Mouse (Mus musculus) hindbrain, embryonic 12.5 days (tissue): ENCODE data around the gene Prph2. TPM values are rescaled to one million over a fixed set of nuclear protein-coding genes. Genes with fewer than 3 reads are reported as not detected.

ENCODE experiments used
- ATAC-seq: fragments of 200-750 bp; cut with Nextera tagmentation; 2 replicates; pipeline ENCODE4 v1.8.0; 2017; ENCODE audit warnings: moderate TSS enrichment; ENCODE audit not compliant: low FRiP score
- H3K27ac ChIP-seq: fragments of 300-500 bp; sonication (generic); 2 replicates; pipeline ENCODE4 v1.5.1; 2016; ENCODE audit warnings: mild to moderate bottlenecking
- H3K27me3 ChIP-seq: fragments of 300-500 bp; sonication (generic); 2 replicates; pipeline ENCODE4 v1.6.1; 2016; ENCODE audit warnings: mild to moderate bottlenecking
- H3K36me3 ChIP-seq: fragments of 300-500 bp; sonication (generic); 2 replicates; pipeline ENCODE4 v1.6.1; 2016; ENCODE audit warnings: mild to moderate bottlenecking
- H3K4me1 ChIP-seq: fragments of 300-500 bp; sonication (generic); 2 replicates; pipeline ENCODE4 v1.6.1; 2016
- H3K4me2 ChIP-seq: fragments of 300-500 bp; sonication (generic); replicated peaks from 2 replicates; pipeline ENCODE4 v1.6.1; 2016; ENCODE audit warnings: mild to moderate bottlenecking
- H3K4me3 ChIP-seq: fragments of 300-500 bp; sonication (generic); 2 replicates; pipeline ENCODE4 v1.5.1; 2016; ENCODE audit warnings: mild to moderate bottlenecking
- H3K9ac ChIP-seq: fragments of 300-500 bp; sonication (generic); 2 replicates; pipeline ENCODE4 v1.6.1; 2016; ENCODE audit warnings: mild to moderate bottlenecking, moderate library complexity
- H3K9me3 ChIP-seq: fragments of 300-500 bp; sonication (generic); replicated peaks from 2 replicates; pipeline ENCODE4 v1.6.1; 2016; ENCODE audit warnings: mild to moderate bottlenecking
- WGBS: fragments of 180-500 bp; shearing (Covaris S2); methylation state at CpG from one replicate; pipeline ENCODE4 v1.1.7; 2016; 5-methylcytosine and 5-hydroxymethylcytosine counted together
- polyA plus RNA-seq: library from polyadenylated mRNA; unstranded; fragments of >200 nt; fragmentation: Nextera tagmentation; extraction: Ambion mirVana; gene quantifications from 2 replicates; pipeline ENCODE4 v1.2.1, GENCODE M21; 2016

Prph2 gene
- polyA plus RNA-seq, 1 experiment from 2014 or later: not detected

DNA sequence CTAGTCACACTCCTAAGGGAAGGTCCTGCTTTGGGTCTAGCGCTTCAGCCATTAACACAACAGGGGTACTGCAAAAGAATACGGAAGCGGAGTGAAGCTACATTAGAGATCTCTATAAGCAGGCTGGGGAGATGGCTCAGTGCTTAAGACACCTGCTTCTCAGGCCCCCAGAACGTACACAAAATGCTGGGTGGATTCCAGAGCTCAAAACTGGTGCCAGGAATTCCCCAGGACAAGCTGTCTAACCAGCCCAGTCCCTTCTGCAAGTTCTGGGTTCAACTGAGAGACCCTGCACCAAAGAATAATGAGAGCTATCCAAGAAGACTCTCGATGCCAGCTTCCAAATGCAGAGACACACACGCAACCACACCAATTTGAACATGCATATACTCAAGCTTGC, 28.5 kb upstream of the Prph2 start:
- Histone ChIP-seq H3K27me3 (0 out of 2 replicates have a peak, but pooled peaks cover 3% of the 10 kb centered on the region), H3K27ac (no peak overlapping the region), H3K4me1 (peaks cover 10% of the 10 kb centered on the region; the same call in 1 of the 2 replicates), H3K4me2 (no peak overlapping the region), H3K4me3 (no peak overlapping the region), H3K36me3 (no peaks in the 10 kb centered on the region), H3K9me3 (no peaks in the 10 kb centered on the region), H3K9ac (no peak overlapping the region)
- WGBS: 82% methylated on average over 6 of the region's 6 CpGs
- ATAC-seq: no peak

DNA sequence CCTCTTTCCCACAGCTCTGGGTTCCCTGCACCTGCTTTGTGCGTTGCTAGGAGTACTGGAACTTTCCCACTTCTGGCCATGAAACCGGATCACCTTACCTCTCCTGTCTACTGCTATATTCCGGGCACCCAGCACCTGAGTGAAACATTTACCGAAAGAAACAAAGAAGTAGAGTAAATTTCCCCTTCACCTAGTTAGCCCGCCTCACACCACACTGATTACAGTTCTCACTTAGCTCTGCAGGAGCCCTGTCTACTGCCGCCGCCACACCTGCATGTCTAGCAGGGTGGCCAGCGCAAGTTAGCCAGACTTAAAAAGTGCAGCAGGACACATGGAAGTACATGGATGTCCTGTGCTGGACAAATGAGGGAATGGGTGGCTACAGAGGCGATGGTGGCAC, 27.2 kb upstream of the Prph2 start:
- whole genome bisulfite sequencing: 90% methylated on average over 9 of the region's 9 CpGs
- no peak for ATAC-seq
- H3K4me1 ChIP-seq: 0 out of 2 replicates have a peak, but pooled peaks cover 10% of the 10 kb centered on the region
- H3K27ac ChIP-seq: no peak overlapping the region
- no peak overlapping the region for H3K4me2 ChIP-seq
- H3K36me3 ChIP-seq: no peaks in the 10 kb centered on the region
- 0 out of 2 replicates have a peak, but pooled peaks cover 3% of the 10 kb centered on the region for H3K27me3 ChIP-seq
- no peak overlapping the region for H3K9ac ChIP-seq
- H3K4me3 ChIP-seq: no peak overlapping the region
- H3K9me3 ChIP-seq: no peaks in the 10 kb centered on the region

DNA sequence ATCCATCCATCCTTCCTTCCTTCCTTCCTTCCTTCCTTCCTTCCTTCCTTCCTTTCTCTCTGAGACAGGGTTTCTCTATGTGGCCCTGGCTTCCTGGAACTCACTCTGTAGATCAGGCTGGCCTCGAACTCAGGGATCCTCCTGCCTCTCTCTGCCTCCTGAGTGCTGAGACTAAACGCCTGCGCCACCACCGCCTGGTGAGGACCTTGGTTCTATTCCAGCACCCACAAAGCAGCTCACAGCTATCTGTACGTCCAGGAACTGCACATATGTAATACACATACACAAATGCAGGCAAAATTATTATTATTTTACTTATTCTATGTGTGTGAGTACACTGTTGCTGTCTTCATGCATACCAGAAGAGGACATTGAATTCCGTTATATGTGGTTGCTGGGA, 25.5 kb upstream of the Prph2 start:
- H3K27ac ChIP-seq: no peak overlapping the region
- H3K9me3 ChIP-seq: no peaks in the 10 kb centered on the region
- H3K36me3 ChIP-seq: no peaks in the 10 kb centered on the region
- H3K4me1 ChIP-seq: peaks cover 11% of the 10 kb centered on the region; the same call in 1 of the 2 replicates
- H3K4me2 ChIP-seq: no peak overlapping the region
- H3K4me3 ChIP-seq: no peak overlapping the region
- H3K27me3 ChIP-seq: 0 out of 2 replicates have a peak, but pooled peaks cover 3% of the 10 kb centered on the region
- no peak for ATAC-seq
- WGBS: 88% methylated on average over 6 of the region's 6 CpGs
- H3K9ac ChIP-seq: no peak overlapping the region

- Histone ChIP-seq H3K4me2 (no peak overlapping the region), H3K27me3 (0 out of 2 replicates have a peak, but pooled peaks cover 3% of the 10 kb centered on the region), H3K4me3 (no peak overlapping the region), H3K9ac (no peak overlapping the region), H3K27ac (no peak overlapping the region), H3K9me3 (no peaks in the 10 kb centered on the region), H3K4me1 (peaks cover 11% of the 10 kb centered on the region; the same call in 1 of the 2 replicates), H3K36me3 (no peaks in the 10 kb centered on the region)
- no peak for ATAC-seq
- 85% methylated on average over 11 of the region's 11 CpGs for WGBS
Measured at GRCm38 (mm10) chr17:46885218-46885909, 24.9 kb upstream of the Prph2 start.

- no peak overlapping the region for H3K9ac ChIP-seq
- 53% methylated on average over 17 of the region's 17 CpGs for WGBS
- H3K36me3 ChIP-seq: no peaks in the 10 kb centered on the region
- 0 out of 2 replicates have a peak, but pooled peaks cover 3% of the 10 kb centered on the region for H3K27me3 ChIP-seq
- no peak for ATAC-seq
- H3K4me2 ChIP-seq: no peak overlapping the region
- no peak overlapping the region for H3K4me3 ChIP-seq
- H3K4me1 ChIP-seq: peaks cover 11% of the 10 kb centered on the region; the same call in 1 of the 2 replicates
- no peaks in the 10 kb centered on the region for H3K9me3 ChIP-seq
- H3K27ac ChIP-seq: no peak overlapping the region
Measured at GRCm38 (mm10) chr17:46885910-46886643, 24.2 kb upstream of the Prph2 start.

DNA sequence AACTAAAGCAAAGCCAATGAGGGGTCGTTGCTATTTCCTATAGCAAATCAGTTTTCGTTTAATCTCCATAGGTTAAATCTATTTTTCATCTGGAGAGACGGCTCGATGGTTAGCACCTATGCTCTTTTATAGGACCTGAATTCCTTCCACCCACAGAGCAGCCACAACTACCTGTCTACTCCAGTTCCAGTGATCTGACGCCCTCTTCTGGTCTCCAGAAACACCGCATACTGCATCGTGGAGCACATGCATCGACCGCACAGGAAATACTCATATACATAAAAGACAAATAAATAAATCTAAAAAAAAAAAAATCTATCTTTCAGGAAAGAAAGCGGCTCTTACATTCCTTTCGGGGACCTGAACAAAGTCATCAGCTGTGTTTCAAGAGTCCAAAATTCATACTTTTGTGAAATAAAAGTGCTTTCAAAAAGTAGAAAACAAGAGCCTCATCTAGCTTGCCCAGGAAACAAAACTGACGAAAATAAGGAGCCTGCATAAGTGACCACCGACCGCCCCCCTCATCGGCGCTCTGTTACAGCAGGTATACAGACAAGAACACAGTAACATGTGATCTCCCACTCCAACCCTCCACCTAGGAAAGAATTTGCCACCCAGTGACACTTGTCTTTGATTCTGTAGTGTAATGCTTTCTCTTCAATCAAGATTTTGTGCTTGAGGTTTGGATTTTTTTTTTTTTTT, 21.6 kb upstream of the Prph2 start:
- Histone ChIP-seq H3K4me1 (peaks cover 36% of the 10 kb centered on the region), H3K4me3 (peak overlapping the region; percentile 94), H3K27me3 (no peaks in the 10 kb centered on the region), H3K4me2 (peak overlapping the region; percentile 87), H3K9ac (peak overlapping the region; percentile 78), H3K36me3 (peaks cover 4% of the 10 kb centered on the region; the same call in 1 of the 2 replicates), H3K27ac (peak overlapping the region; percentile 97), H3K9me3 (no peaks in the 10 kb centered on the region)
- WGBS: 36% methylated on average over 16 of the region's 16 CpGs
- no peak for ATAC-seq

DNA sequence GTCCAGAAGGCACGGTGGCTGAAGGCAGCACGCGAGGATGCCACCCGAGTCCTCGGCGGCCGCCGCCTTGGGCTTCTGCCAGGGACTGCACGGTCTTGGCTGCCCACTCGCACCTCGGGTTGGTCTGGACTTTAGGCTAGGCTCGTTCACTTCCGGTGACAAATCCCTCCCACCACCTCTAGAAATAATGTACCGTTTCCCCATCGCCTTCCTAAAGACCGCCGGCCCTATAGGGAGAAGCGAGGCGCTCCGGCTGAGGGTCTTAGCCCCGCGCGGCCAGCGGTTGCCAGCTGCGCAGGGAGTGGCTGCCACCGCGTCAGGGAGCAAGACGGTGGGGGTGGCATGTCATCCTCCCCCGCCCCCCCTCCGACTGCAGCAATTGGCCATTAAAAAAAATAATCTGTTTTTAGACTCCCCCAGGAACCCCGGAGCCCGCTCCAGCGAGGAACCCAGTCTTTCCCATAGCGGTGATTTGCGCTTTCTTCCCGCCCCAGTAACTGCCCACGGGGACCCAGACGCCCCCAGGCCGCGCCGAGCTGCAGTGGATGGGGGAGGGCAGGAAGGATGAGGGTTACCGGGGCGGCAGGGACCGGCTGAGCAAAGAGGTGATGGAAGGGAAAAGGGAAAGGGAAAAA, 20.7 kb upstream of the Prph2 start:
- Histone ChIP-seq H3K9me3 (no peaks in the 10 kb centered on the region), H3K27ac (peak overlapping the region; percentile 97), H3K4me2 (peak overlapping the region; percentile 87), H3K4me1 (peaks cover 39% of the 10 kb centered on the region), H3K9ac (peak overlapping the region; percentile 78), H3K4me3 (peak overlapping the region; percentile 94), H3K36me3 (peaks cover 7% of the 10 kb centered on the region; the same call in 1 of the 2 replicates), H3K27me3 (no peaks in the 10 kb centered on the region)
- peak; percentile 72 for ATAC-seq
- under 1% methylated on average over 44 of the region's 44 CpGs for WGBS

- H3K4me3 ChIP-seq: peak within 1 kb of the TSS; percentile 94
- H3K27ac ChIP-seq: peak within 1 kb of the TSS; percentile 97
- H3K9me3 ChIP-seq: no peaks in the 10 kb centered on the region
- H3K4me2 ChIP-seq: peak within 1 kb of the TSS; percentile 98
- H3K27me3 ChIP-seq: no peaks in the 10 kb centered on the region
- H3K4me1 ChIP-seq: peaks cover 39% of the 10 kb centered on the region
- H3K9ac ChIP-seq: peak within 1 kb of the TSS; percentile 92
- WGBS: under 1% methylated on average over 40 of the region's 40 CpGs
- H3K36me3 ChIP-seq: peaks cover 7% of the 10 kb centered on the region; the same call in 1 of the 2 replicates
- peak; percentile 93 for ATAC-seq
Measured at GRCm38 (mm10) chr17:46890116-46890815, 20.0 kb upstream of the Prph2 start, which contains the start of gene Tbcc. Gene Tbcc, plus strand, starts transcription at chr17:46890684.

DNA sequence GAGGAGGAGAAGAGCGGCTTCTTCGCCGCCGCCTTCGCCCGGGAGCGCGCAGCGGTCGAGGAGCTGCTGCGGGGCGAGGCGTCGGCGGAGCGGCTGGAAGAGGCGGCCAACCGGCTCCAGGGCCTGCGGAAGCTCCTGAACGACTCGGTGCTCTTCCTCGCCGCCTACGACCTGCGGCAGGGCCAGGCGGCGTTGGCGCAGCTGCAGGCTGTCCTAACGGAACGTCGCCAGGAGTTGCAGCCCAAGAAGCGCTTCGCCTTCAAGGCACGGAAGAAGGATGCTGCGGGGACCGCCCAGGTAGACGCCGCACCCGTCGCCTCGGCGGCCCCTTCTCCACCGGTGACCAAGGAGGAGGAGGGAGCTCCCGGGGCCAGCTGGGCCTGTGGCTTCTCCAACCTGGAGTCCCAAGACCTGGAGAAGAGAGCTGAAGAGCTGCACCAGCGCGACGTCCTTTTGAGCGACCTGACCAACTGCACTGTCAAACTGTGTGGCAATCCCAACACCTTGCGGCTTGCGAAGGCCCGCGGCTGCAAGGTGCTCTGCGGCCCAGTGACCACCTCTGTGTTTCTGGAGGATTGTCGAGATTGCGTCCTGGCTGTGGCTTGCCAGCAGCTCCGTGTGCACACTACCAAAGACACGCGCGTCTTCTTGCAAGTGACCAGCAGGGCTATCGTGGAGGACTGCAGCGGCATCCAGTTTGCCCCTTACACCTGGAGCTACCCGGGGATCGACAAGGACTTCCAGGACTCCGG, 19.2 kb upstream of the Prph2 start:
- no peak; the same call in none of the 2 replicates for ATAC-seq
- Histone ChIP-seq H3K4me2 (peak overlapping the region; percentile 98), H3K27me3 (no peaks in the 10 kb centered on the region), H3K36me3 (peaks cover 7% of the 10 kb centered on the region; the same call in 1 of the 2 replicates), H3K27ac (peak overlapping the region; percentile 92), H3K9ac (peak overlapping the region; percentile 92), H3K4me3 (peak overlapping the region; percentile 94), H3K4me1 (peaks cover 35% of the 10 kb centered on the region), H3K9me3 (no peaks in the 10 kb centered on the region)
- 2% methylated on average over 62 of the region's 64 CpGs for WGBS

- 95% methylated on average over 9 of the region's 9 CpGs for whole genome bisulfite sequencing
- no peak for ATAC-seq
Measured at GRCm38 (mm10) chr17:46895426-46895825, 14.8 kb upstream of the Prph2 start.

More at GRCm38 (mm10) chr17:46895426-46895825, 14.8 kb upstream of the Prph2 start:
- Histone ChIP-seq H3K4me2 (no peak overlapping the region), H3K9ac (no peak overlapping the region), H3K27ac (no peak overlapping the region), H3K4me3 (no peak overlapping the region), H3K27me3 (no peaks in the 10 kb centered on the region), H3K9me3 (no peaks in the 10 kb centered on the region), H3K4me1 (peaks cover 32% of the 10 kb centered on the region), H3K36me3 (peaks cover 7% of the 10 kb centered on the region; the same call in 1 of the 2 replicates)
